18 mouse cellular contexts compared by ENCODE assay signal in the genomic region with DNA sequence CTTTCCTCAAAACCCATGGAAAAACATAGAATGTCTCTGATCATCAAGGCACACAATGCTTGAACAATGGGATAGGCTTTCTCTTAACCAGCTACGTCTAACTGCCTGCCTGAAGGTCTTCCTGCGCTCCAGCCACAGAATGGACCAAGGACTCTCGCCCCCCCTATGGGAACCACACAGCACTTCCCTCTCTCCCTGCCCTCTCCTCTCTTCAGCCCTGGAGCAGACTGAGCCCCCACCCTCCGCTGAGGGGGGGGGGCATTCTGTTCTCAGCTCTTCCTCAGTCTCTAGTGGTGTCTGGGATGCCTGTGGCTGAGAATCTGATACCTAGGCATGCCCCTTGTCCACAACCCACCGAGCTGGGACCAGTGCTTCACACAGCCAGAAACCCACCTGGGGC.
"Had no signal": no experiment of that assay in that cellular context is flagged by ENCODE, and none has a peak within 500 bp of the region (broad histone marks: within the 10 kb centered on the region; RNA-seq: fewer than 3 reads in every experiment).

No protein-coding gene starts in this region.

- H3K4me2 ChIP-seq: liver, embryonic 11.5 days; liver, embryonic 13.5 days; liver, embryonic 15.5 days; lung, embryonic 15.5 days; neural tube, embryonic 12.5 days; stomach, embryonic 15.5 days had no signal

- DNase-seq: liver, embryonic 13.5 days; liver, postnatal 0 days; lung, adult 2 months; lung, postnatal 14 days; lung, postnatal 36 days; right cerebral cortex, postnatal 14 days; thymus, adult 2 months; thymus, postnatal 25 days; thymus, postnatal 4 days had no signal

- H3K27ac ChIP-seq: liver, embryonic 13.5 days; liver, embryonic 15.5 days; lung, embryonic 15.5 days; macrophage; neural tube, embryonic 12.5 days; stomach, embryonic 15.5 days; stomach, postnatal 0 days had no signal

- H3K27me3 ChIP-seq: liver, embryonic 13.5 days; liver, embryonic 15.5 days; lung, embryonic 15.5 days; megakaryocyte, embryonic 14.5 days; neural tube, embryonic 12.5 days; stomach, embryonic 15.5 days had no signal

- H3K4me1 ChIP-seq: liver, embryonic 13.5 days; liver, embryonic 15.5 days; lung, embryonic 15.5 days; megakaryocyte, embryonic 14.5 days; neural tube, embryonic 12.5 days; stomach, embryonic 15.5 days had no signal

- ATAC-seq: liver, postnatal 0 days; lung, postnatal 0 days had no signal

- H3K4me3 ChIP-seq: liver, embryonic 13.5 days; liver, embryonic 15.5 days; lung, embryonic 15.5 days; megakaryocyte, embryonic 14.5 days; neural tube, embryonic 12.5 days; stomach, embryonic 15.5 days had no signal

- H3K36me3 ChIP-seq: liver, embryonic 13.5 days; liver, embryonic 15.5 days; lung, embryonic 15.5 days; neural tube, embryonic 12.5 days; stomach, embryonic 15.5 days had no signal

- H3K9ac ChIP-seq: liver, embryonic 13.5 days; liver, embryonic 15.5 days; liver, postnatal 0 days; lung, embryonic 15.5 days; neural tube, embryonic 12.5 days; stomach, embryonic 15.5 days had no signal

- H3K9me3 ChIP-seq: liver, embryonic 13.5 days; lung, embryonic 15.5 days; neural tube, embryonic 12.5 days; stomach, embryonic 15.5 days had no signal
